In the genomic region with DNA sequence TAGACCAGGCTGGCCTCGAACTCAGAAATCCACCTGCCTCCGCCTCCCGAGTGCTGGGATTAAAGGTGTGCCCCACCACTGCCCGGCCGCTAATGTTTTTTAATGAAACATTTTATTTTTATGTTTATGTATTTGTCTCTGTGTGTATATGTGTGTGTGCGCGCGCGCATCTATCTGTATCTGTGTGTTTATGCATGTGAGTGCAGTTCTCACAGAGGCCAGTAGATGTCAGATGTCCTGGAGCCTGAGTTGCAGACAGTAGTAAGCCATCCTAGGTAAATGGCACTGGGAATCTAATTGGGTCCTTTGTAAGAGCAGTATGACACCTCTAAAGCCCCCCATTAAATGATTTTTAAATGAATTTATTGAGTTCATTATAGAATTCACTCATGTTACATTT, we compare ENCODE assay signal across 17 mouse cellular contexts.
A peak's percentile ranks its signal among the peaks of the same experiment; 100 is the strongest.
DNase-seq lines count a peak whose midpoint lies in the region; ATAC-seq and TF ChIP-seq lines count a peak whose summit lies in the region.
"Had no signal": no experiment of that assay in that cellular context is flagged by ENCODE, and none has a peak within 500 bp of the region (broad histone marks: within the 10 kb centered on the region; RNA-seq: fewer than 3 reads in every experiment).

No protein-coding gene starts in this region.

- peaks cover 2% of the 10 kb centered on the region; the same call in 1 of the 2 replicates for H3K36me3 ChIP-seq in stomach, postnatal 0 days (ENCODE audit: control insufficient read depth, insufficient read depth, low read length)

- DNase-seq in CD4-positive, CD25-positive, alpha-beta regulatory T cell, adult 2 months (ENCODE audit: low read depth, low spot score), result peak; percentile 4
- no peak for DNase-seq in layer of hippocampus, adult 2 months (ENCODE audit: low spot score in 2 of 2)
- no peak for DNase-seq in layer of hippocampus, adult 11-12 months (ENCODE audit: low spot score)
- DNase-seq in thymus, postnatal 4 days, result peak; percentile 13
- DNase-seq in thymus, postnatal 0 days (ENCODE audit: low spot score), result no peak
- DNase-seq in stomach, postnatal 0 days (ENCODE audit: low spot score), result no peak
- DNase-seq: adrenal gland, adult 2 months; cerebellum, adult 11-12 months; kidney, adult 9 months; lung, postnatal 36 days; right cerebral cortex, postnatal 14 days had no signal

- no peaks in the 10 kb centered on the region for H3K9me3 ChIP-seq in stomach, postnatal 0 days (ENCODE audit: control insufficient read depth, low read length)
- H3K9me3 ChIP-seq: limb, embryonic 15.5 days had no signal

- 96% methylated on average over 9 of the region's 9 CpGs for WGBS in stomach, postnatal 0 days

- no peak for TF ChIP-seq EP300 in stomach, postnatal 0 days (optimal IDR thresholded peaks at IDR 0.05)

- no peak overlapping the region for H3K4me2 ChIP-seq in stomach, postnatal 0 days (replicated peaks; ENCODE audit: low read depth)
- H3K4me2 ChIP-seq: embryonic facial prominence, embryonic 13.5 days; hindbrain, embryonic 12.5 days; limb, embryonic 15.5 days; midbrain, embryonic 12.5 days had no signal

- H3K27me3 ChIP-seq in stomach, postnatal 0 days (ENCODE audit: control insufficient read depth, insufficient read depth, low read length), result no peaks in the 10 kb centered on the region
- H3K27me3 ChIP-seq: embryonic facial prominence, embryonic 13.5 days; hindbrain, embryonic 12.5 days; limb, embryonic 15.5 days; midbrain, embryonic 12.5 days had no signal

- H3K4me1 ChIP-seq in stomach, postnatal 0 days (replicated peaks; ENCODE audit: control insufficient read depth, insufficient read depth), result no peaks in the 10 kb centered on the region
- H3K4me1 ChIP-seq: embryonic facial prominence, embryonic 13.5 days; hindbrain, embryonic 12.5 days; limb, embryonic 15.5 days; midbrain, embryonic 12.5 days had no signal

- H3K9ac ChIP-seq in stomach, postnatal 0 days (ENCODE audit: low read length), result no peak overlapping the region
- H3K9ac ChIP-seq: embryonic facial prominence, embryonic 13.5 days; hindbrain, embryonic 12.5 days; limb, embryonic 15.5 days; midbrain, embryonic 12.5 days had no signal

- ATAC-seq in CD4-positive, CD25-positive, alpha-beta regulatory T cell, adult 4 months, result no peak
- ATAC-seq in stomach, postnatal 0 days (ENCODE audit: low FRiP score, low TSS enrichment), result no peak
- ATAC-seq in monocyte, adult 5-6 weeks (replicated peaks; ENCODE audit: insufficient number of reproducible peaks, low FRiP score, low TSS enrichment, poor library complexity, severe bottlenecking), result no peak

- peak; percentile 52 for TF ChIP-seq CTCF in layer of hippocampus, adult 2 months (conservative IDR thresholded peaks at IDR 0.05)
- peak; percentile 53 for TF ChIP-seq CTCF in stomach, postnatal 0 days (IDR thresholded peaks at IDR 0.05; ENCODE audit: low read depth)

- no peak overlapping the region for H3K4me3 ChIP-seq in layer of hippocampus, adult 2 months
- H3K4me3 ChIP-seq in stomach, postnatal 0 days (ENCODE audit: low read depth, low read length), result no peak overlapping the region
- H3K4me3 ChIP-seq: embryonic facial prominence, embryonic 13.5 days; hindbrain, embryonic 12.5 days; limb, embryonic 15.5 days; midbrain, embryonic 12.5 days had no signal

- H3K27ac ChIP-seq in layer of hippocampus, adult 2 months, result no peak overlapping the region
- H3K27ac ChIP-seq in stomach, postnatal 0 days (replicated peaks), result no peak overlapping the region
- H3K27ac ChIP-seq: embryonic facial prominence, embryonic 13.5 days; hindbrain, embryonic 12.5 days; limb, embryonic 15.5 days; midbrain, embryonic 12.5 days had no signal

Comparison
In these comparisons a context has a peak if more than half of its experiments do, and no peak if none do; other contexts are left out.
1. DNase-seq: peak in CD4-positive, CD25-positive, alpha-beta regulatory T cell, adult 2 months (single experiment) and thymus, postnatal 4 days (single experiment); none in layer of hippocampus, adult 2 months (0 of 2), layer of hippocampus, adult 11-12 months (single experiment), thymus, postnatal 0 days (single experiment) and stomach, postnatal 0 days (single experiment).